Mouse (Mus musculus): Measurements from ENCODE around the gene Bmp10. TPM values are rescaled to one million over a fixed set of nuclear protein-coding genes. Genes with fewer than 3 reads are reported as not detected.

Bmp10 gene
- polyA plus RNA-seq (2012; ENCODE audit: insufficient read depth, insufficient read length, missing spikeins), result not detected in 2 replicates

DNA sequence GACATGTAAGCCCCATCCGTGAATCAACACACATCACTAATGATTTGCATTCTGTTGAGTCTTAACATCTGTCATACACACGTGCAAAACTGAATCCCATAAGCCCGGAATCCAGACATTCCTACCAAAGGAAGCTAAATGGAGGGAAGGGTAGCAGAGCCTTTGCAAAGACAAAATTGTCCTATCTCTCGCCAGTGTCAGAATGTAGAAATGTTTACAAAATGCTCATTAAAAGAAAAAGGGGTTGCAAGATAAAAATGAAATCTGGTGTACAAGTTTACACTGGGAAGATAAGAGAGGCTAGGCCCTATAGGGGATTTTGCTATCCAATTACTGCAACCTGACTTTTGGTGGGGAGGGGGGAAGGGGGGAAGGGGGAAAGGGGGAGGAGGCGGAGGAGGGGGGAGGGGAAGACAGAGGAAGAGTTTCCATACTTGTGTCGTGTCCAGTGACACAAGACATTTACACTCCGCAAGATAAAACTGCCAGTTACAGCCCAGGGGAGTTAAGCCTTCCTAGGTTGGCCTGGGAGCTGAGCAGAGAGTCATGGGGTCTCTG is at the start of gene Bmp10:
Gene Bmp10, plus strand, starts transcription at position 508 of the 558 bp plus-strand sequence.
- Histone ChIP-seq H3K27ac (replicated peaks; ENCODE audit: low read depth, low read length) (no peak within 1 kb of the TSS), H3K4me1 (ENCODE audit: control insufficient read depth, insufficient read depth, insufficient read length, low read length) (peaks cover 7% of the 10 kb centered on the region), H3K4me3 (ENCODE audit: insufficient read depth, low read depth, low read length) (no peak within 1 kb of the TSS)

DNA sequence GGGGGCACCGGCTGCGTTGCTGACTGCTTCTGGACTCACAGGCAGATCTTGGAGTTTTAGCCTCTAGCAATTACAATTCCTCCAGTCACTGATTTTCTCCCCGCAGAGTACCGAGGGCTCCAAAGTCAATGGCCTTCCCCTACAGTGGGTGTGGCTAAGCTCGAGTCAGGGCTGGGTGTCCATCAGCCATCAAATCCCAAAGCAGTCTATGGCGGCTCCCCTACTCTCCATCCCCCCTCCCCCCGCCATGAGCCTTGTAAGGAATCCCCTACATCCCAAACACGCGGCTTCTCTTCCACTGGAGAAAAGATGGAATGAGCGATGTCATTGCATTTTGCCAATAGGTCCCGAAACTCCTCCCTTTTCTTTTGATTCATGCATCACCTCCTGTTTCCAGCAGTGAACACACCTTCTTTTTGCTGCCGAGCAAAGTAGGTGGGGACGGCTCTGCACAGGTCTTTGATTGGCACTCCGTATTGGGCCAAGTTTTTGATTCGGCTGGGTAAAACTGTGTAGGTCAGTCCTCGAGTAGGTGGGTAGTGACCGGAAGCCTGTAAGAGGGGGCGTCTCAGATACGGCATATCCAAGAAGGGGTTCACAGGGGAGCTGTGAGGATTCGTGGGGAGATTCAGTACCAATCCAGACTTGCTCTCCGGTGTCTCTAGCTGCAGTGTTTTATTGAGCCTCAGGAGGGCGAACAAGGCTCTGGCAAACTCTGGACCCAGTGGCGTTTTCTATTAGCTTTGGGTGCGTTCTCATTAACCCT is 44.7 kb upstream of the Bmp10 start:
- Histone ChIP-seq H3K27ac (replicated peaks; ENCODE audit: low read depth, low read length) (no peak overlapping the region), H3K4me3 (ENCODE audit: insufficient read depth, low read depth, low read length) (no peak overlapping the region), H3K4me1 (ENCODE audit: control insufficient read depth, insufficient read depth, insufficient read length, low read length) (no peaks in the 10 kb centered on the region)

DNA sequence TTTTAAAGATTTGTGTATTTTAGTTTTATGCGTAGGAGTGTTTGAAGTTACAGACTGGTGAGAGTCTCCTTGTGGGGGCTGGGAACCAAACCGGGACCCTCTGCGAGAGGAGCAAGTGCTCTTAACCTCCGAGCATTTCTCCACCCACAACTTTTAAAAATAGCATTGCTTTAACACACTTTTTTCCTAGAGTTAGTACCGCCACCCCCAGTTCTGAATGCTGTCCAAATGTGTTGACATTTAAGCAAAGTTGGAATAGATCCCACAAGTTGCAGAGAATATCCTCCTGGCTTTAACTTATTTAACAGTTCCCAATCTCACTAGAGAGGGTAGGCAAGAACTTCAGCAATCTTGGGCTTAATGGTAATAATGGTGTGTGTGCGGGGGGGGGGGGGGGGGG is 44.0 kb upstream of the Bmp10 start:
- no peak overlapping the region for H3K27ac ChIP-seq (replicated peaks; ENCODE audit: low read depth, low read length)
- no peaks in the 10 kb centered on the region for H3K4me1 ChIP-seq (ENCODE audit: control insufficient read depth, insufficient read depth, insufficient read length, low read length)
- H3K4me3 ChIP-seq (ENCODE audit: insufficient read depth, low read depth, low read length), result no peak overlapping the region

DNA sequence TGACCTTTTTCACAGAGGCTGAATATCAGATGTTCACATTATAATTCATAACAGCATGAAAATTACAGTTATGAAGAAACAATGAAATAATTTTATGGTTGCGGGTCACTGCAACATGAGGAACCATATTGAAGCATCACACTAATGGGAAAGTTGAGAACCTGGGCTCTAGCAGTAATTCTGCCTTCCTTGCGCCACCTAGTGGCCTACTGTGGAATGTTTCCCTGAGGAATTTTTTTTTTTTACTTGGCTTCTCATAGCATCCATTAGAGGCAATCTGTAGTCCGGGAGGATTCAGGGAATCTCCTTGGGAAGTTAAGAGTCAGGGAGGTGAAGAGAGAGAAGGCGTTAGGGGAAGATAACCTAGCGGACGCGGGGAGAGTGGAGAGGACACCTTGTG is 42.6 kb upstream of the Bmp10 start:
- no peaks in the 10 kb centered on the region for H3K4me1 ChIP-seq (ENCODE audit: control insufficient read depth, insufficient read depth, insufficient read length, low read length)
- no peak overlapping the region for H3K27ac ChIP-seq (replicated peaks; ENCODE audit: low read depth, low read length)
- no peak overlapping the region for H3K4me3 ChIP-seq (ENCODE audit: insufficient read depth, low read depth, low read length)

DNA sequence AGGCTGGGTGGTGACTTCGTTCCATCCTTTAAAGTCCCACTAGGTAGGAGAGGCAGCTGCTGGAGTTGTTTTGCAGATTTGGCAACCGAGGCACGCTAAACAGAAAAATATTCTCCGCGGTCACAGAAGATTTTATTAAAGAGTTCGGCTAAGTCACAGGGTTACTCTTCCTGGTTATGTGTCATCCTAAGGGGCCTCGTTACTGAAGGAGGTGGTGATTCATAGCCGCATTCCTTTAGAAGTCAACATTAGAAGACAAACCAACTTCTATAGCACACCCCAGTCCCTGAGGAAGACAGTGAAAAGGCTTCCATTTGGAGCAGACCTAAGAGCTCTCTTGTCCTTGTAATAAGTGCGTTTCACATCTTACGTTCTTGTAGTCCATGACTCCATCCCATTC is 42.1 kb upstream of the Bmp10 start:
- Histone ChIP-seq H3K4me3 (ENCODE audit: insufficient read depth, low read depth, low read length) (no peak overlapping the region), H3K27ac (replicated peaks; ENCODE audit: low read depth, low read length) (no peak overlapping the region), H3K4me1 (ENCODE audit: control insufficient read depth, insufficient read depth, insufficient read length, low read length) (no peaks in the 10 kb centered on the region)

DNA sequence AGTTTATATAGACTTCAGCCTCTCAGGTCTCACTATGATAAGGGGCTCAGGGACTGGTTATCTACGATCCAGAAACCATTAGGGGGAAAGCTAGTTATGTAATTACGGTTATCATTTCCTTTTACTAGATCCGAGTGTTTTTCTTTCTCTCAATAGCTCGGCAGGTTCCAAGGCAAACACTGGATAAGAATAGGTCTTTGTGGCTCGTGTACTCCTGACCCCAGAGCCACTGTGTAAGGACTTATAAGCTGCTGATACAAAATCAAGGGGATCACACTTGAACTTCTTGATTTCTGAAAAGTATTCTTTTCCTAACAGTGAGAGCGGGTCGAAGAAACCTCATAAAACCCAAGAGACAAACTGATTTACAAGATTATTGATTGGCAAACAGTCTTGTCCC is 39.9 kb upstream of the Bmp10 start, which contains the start of gene Gkn3:
Gene Gkn3, minus strand, starts transcription at position 59 of the 400 bp plus-strand sequence.
- H3K4me3 ChIP-seq (ENCODE audit: insufficient read depth, low read depth, low read length), result no peak within 1 kb of the TSS
- H3K4me1 ChIP-seq (ENCODE audit: control insufficient read depth, insufficient read depth, insufficient read length, low read length), result no peaks in the 10 kb centered on the region
- H3K27ac ChIP-seq (replicated peaks; ENCODE audit: low read depth, low read length), result no peak within 1 kb of the TSS

DNA sequence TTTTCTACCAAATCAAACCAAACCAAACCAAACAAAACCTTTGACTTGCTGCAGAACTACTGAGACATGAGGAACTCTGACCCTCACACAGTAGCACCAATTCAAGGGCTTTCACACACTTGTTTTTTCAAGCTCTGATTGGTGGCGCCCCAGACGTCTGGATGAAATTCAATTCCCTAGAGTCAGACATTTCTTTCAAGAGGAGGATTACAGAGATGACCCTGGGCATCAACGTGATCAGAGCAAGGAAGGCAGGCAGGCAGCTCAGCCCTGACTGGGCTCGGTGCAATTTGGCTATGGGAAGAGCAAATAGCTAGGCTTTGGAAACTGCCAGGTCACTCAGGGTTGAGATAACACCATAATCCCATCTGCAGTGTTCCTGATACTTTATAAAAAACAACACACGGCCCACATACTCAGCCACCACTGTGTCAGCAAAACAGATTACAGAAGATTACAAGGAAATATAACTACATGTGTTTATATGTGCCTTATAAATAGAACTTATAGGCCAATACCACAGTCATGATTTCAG is 39.3 kb upstream of the Bmp10 start:
- H3K4me1 ChIP-seq (ENCODE audit: control insufficient read depth, insufficient read depth, insufficient read length, low read length), result no peaks in the 10 kb centered on the region
- no peak overlapping the region for H3K4me3 ChIP-seq (ENCODE audit: insufficient read depth, low read depth, low read length)

DNA sequence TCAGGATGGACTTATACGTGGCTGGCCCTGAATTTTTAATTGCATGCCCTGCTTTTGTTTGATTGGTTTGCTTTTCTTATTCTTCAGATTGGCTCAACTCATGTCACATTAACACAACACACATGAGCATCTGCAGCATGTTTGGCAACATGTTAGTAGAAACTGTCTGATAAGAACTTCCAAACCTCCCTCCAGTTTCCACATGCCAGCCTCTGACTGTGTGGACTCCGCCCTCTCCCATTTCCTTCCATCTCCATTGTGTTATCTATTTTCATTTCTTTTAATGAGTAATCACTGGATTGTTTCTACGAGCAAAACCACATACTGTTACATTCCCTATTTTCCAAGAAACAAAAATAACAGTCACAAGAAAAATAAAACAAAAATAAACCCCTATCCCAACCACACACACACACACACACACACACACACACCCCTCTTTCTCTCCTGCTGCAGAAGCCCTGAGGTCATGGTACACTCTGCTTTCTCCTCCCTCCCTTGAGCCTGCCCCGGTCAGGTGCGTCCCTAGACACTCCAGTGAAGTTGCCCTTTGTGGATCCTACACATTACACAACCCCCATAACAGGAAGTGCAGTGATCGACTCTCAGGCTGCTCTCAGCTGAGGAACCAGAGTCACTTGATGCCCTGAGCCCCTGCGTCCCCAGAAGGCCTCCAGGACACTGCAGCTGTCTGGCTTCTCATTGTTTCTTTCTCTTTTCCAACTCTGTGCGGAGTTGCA is 35.2 kb upstream of the Bmp10 start:
- H3K4me1 ChIP-seq (ENCODE audit: control insufficient read depth, insufficient read depth, insufficient read length, low read length), result no peaks in the 10 kb centered on the region
- H3K27ac ChIP-seq (replicated peaks; ENCODE audit: low read depth, low read length), result no peak overlapping the region
- H3K4me3 ChIP-seq (ENCODE audit: insufficient read depth, low read depth, low read length), result no peak overlapping the region

More for the DNA sequence above, 39.3 kb upstream of the Bmp10 start:
- H3K27ac ChIP-seq (replicated peaks; ENCODE audit: low read depth, low read length), result no peak overlapping the region

DNA sequence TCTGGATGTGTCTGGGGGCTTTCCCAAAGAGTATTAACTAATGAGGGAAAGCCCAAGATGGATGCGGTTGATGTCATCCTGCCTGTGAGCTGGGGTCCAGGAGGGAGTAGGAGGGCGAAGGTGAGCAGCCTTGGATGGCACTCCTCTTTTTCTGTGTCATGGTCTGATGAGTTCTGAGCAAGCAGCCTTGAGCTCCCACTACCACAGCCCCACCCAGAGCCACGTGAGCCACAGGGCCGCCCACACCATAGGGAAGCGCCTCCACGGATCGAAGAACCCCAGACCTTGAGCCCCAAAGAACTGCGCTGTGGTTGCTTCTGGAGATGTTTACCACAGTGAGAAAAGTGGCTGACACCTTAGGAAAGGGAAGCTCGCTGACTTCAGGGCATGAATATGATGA is 34.0 kb upstream of the Bmp10 start:
- Histone ChIP-seq H3K4me3 (ENCODE audit: insufficient read depth, low read depth, low read length) (no peak overlapping the region), H3K27ac (replicated peaks; ENCODE audit: low read depth, low read length) (no peak overlapping the region), H3K4me1 (ENCODE audit: control insufficient read depth, insufficient read depth, insufficient read length, low read length) (no peaks in the 10 kb centered on the region)

DNA sequence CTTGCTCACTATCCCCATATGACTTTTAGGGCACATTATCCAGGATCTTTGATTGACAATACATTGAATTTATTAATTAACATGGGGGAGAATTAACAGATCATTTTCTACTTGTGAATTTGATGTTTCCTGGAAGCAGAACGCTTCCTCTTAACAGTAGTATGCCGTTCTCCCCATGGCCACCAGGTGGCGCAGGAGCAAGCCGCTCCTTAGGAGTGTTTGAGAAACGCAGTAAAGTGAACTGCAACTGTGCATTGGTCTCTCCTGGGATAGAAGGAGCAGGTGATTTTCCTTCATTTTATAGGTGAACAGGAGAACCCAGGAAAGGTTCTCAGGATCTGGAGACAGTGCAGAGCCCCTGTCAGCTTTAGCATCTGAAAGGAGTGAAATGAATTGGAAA is 29.7 kb upstream of the Bmp10 start:
- no peaks in the 10 kb centered on the region for H3K4me1 ChIP-seq (ENCODE audit: control insufficient read depth, insufficient read depth, insufficient read length, low read length)
- no peak overlapping the region for H3K27ac ChIP-seq (replicated peaks; ENCODE audit: low read depth, low read length)
- H3K4me3 ChIP-seq (ENCODE audit: insufficient read depth, low read depth, low read length), result no peak overlapping the region

DNA sequence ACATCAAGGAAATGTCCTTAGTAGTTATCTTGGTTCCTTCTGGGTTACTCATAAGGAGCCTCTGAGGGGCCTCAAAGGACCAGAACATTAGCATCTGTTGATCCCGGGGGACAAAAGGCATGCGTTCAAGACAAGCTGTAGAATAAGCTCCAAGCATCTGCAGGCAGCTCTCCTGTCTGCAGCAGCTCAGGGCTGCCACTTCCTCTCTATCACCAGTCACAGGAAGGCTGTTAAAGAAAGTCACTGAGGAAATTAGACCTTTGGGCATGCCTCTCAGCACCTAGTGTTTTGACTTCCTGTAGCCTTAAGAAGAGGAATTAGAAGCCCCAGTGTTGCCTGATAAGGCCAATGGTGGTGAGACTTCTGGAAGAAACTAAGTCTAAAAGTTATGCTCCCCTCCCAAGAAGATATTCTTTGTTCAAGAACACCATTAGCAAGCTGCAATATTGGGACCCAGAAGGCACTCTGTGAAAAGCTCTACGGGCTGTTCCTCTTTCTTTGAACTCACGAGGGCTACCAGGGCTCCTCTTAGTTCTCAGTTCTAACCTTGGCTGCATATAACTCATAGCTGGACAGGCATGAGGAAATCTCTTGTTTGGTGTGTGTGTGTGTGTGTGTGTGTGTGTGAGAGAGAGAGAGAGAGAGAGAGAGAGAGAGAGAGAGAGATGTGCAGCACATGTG is 28.8 kb upstream of the Bmp10 start:
- H3K4me1 ChIP-seq (ENCODE audit: control insufficient read depth, insufficient read depth, insufficient read length, low read length), result no peaks in the 10 kb centered on the region
- H3K27ac ChIP-seq (replicated peaks; ENCODE audit: low read depth, low read length), result no peak overlapping the region
- no peak overlapping the region for H3K4me3 ChIP-seq (ENCODE audit: insufficient read depth, low read depth, low read length)

DNA sequence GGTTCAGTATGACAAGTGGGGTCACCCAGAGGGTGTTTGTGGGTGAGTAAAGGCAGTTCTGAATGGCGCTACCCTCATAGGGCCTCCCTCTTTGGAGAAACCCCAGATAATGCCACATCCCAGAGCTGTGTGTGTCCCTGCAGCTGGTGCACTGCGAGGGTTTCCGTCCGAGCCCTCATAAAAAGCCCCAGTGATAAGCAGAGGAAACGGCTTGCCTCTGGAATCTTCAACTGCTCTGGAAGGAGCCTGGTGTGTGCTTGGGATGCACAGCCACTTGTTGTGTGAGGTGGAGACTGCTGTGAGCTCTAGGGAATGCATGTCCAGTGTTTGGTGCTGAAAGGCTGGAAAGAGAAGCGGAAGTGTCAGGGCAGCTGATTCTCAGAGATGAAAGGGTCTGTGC is 27.3 kb upstream of the Bmp10 start:
- Histone ChIP-seq H3K4me3 (ENCODE audit: insufficient read depth, low read depth, low read length) (no peak overlapping the region), H3K4me1 (ENCODE audit: control insufficient read depth, insufficient read depth, insufficient read length, low read length) (no peaks in the 10 kb centered on the region), H3K27ac (replicated peaks; ENCODE audit: low read depth, low read length) (no peak overlapping the region)

DNA sequence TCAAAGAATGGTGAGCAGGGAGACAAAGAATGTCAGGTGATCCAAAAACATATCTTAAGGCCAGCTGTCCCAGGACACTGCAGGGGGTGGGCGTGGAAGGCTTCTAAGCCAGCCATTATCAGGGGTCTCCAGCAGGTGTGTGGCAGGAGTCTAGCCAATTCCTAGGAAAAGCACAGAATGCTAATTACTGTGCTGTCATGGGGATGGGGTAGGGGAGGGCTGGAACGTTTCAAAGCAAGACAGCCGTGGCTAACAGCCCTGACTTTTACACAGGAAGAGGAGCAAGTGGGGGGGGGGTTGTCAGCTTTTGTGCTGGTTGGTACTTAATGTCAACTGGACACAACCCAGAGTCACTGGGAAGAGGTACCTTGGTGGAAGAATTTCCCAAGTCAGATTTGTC is 16.8 kb upstream of the Bmp10 start:
- no peak overlapping the region for H3K4me3 ChIP-seq (ENCODE audit: insufficient read depth, low read depth, low read length)
- H3K27ac ChIP-seq (replicated peaks; ENCODE audit: low read depth, low read length), result no peak overlapping the region

DNA sequence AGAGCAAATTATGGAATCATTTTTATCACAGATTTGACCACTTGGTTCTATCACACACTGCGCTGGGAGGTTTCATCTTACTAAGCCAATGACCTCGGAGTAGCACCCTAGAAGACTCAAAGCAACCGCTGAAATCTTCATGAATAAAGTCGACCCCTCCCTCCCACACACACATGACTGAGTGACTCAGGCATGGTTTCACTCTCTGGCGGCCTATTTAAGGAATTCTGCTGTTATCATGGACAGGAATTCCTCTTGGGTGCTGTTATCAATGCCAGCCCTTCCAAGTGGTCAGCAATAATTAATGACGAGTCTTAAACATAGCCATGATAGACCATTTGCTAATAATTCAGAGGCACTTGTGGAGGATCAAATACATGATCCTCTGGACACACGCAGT is 6.5 kb upstream of the Bmp10 start:
- peaks cover 7% of the 10 kb centered on the region for H3K4me1 ChIP-seq (ENCODE audit: control insufficient read depth, insufficient read depth, insufficient read length, low read length)
- H3K4me3 ChIP-seq (ENCODE audit: insufficient read depth, low read depth, low read length), result no peak overlapping the region
- no peak overlapping the region for H3K27ac ChIP-seq (replicated peaks; ENCODE audit: low read depth, low read length)

More for the DNA sequence above, 16.8 kb upstream of the Bmp10 start:
- no peaks in the 10 kb centered on the region for H3K4me1 ChIP-seq (ENCODE audit: control insufficient read depth, insufficient read depth, insufficient read length, low read length)

All from brown adipose tissue, adult 24 weeks (tissue).